Mouse (Mus musculus) thymus, adult 2 months (tissue): ENCODE data around the gene Ifit1bl1.

ENCODE experiments used
- CTCF ChIP-seq: fragments of 200-500 bp; IDR thresholded peaks from 2 replicates; pipeline ENCODE4 v1.5.1; 2012; ENCODE audit warnings: mild to moderate bottlenecking, control low read depth, low read length, moderate library complexity, borderline replicate concordance; ENCODE audit not compliant: control insufficient read depth, poor library complexity, insufficient read depth; ENCODE audit errors: extremely low read depth
- POLR2A ChIP-seq: fragments of 200-500 bp; IDR thresholded peaks from 2 replicates; pipeline ENCODE4 v1.6.1; 2012; ENCODE audit warnings: mild to moderate bottlenecking, low read length, control low read depth, moderate library complexity; ENCODE audit not compliant: control insufficient read depth, poor library complexity, insufficient read depth; ENCODE audit errors: extremely low read depth

DNA sequence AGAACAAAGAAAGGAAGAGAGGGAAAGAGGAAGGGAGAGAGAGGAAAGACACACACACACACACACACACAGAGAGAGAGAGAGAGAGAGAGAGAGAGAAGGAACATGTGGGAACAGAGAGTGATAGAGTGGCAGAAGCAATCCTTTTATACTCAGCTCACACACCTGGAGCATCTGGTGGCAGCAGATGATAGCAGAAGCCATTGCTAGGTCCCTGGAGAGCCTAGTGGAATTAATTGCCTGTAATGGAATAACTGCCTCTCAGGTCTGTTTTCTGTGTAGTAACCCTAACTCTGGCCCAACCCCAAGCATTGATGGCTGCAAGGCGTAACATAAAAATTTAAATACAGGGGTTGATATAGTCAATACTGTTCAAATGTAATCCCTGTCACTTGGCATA lies 30.7 kb downstream of the Ifit1bl1 start:
- TF ChIP-seq POLR2A (no peak), CTCF (no peak)
